Mouse (Mus musculus) thymus, adult 2 months (tissue): Measurements from ENCODE around the gene Mfsd2b.

Experiments
- CTCF ChIP-seq: fragments of 200-500 bp; IDR thresholded peaks from 2 replicates; pipeline ENCODE4 v1.5.1; 2012; ENCODE audit warnings: mild to moderate bottlenecking, control low read depth, low read length, moderate library complexity, borderline replicate concordance; ENCODE audit not compliant: control insufficient read depth, poor library complexity, insufficient read depth; ENCODE audit errors: extremely low read depth
- POLR2A ChIP-seq: fragments of 200-500 bp; IDR thresholded peaks from 2 replicates; pipeline ENCODE4 v1.6.1; 2012; ENCODE audit warnings: mild to moderate bottlenecking, low read length, control low read depth, moderate library complexity; ENCODE audit not compliant: control insufficient read depth, poor library complexity, insufficient read depth; ENCODE audit errors: extremely low read depth

- TF ChIP-seq POLR2A (no peak), CTCF (no peak)
These were observed 34.2 kb upstream of the Mfsd2b start for GRCm38 (mm10) chr12:4908391-4908790.
